Mouse (Mus musculus) megakaryocyte, embryonic 14.5 days (primary cell): ENCODE measurements around the gene Pprc1.

ENCODE experiments used
- FLI1 ChIP-seq: IDR thresholded peaks from 2 replicates; pipeline ENCODE4 v1.6.1; 2012; ENCODE audit warnings: low read length, inconsistent platforms, mixed read lengths
- GATA1 ChIP-seq: IDR thresholded peaks from 3 replicates; pipeline ENCODE4 v1.6.1; 2012; ENCODE audit warnings: mixed read lengths, low read length, inconsistent platforms, borderline replicate concordance

- TF ChIP-seq GATA1 (no peak), FLI1 (no peak)
Measured at GRCm38 (mm10) chr19:46041933-46042475, 2.7 kb upstream of the Pprc1 start.
